Mouse (Mus musculus) lung, adult 2 months (tissue): ENCODE measurements around the gene Izumo1.

Experiments
- CTCF ChIP-seq: fragments of 200-500 bp; IDR thresholded peaks from 2 replicates; pipeline ENCODE4 v1.5.1; 2011; ENCODE audit warnings: mild to moderate bottlenecking, low read length, control low read depth; ENCODE audit not compliant: insufficient read depth
- POLR2A ChIP-seq: fragments of 200-500 bp; IDR thresholded peaks from 2 replicates; pipeline ENCODE4 v1.6.1; 2011; ENCODE audit warnings: low read depth, mild to moderate bottlenecking, control low read depth, low read length, borderline replicate concordance; ENCODE audit errors: extremely low read depth

GRCm38 (mm10) chr7:45642503-45643255, 21.1 kb downstream of the Izumo1 start:
- TF ChIP-seq POLR2A: no peak
- TF ChIP-seq CTCF: no peak
